Mouse (Mus musculus) neural tube, embryonic 12.5 days (tissue): ENCODE results near the gene Wnt7b. TPM values are rescaled to one million over a fixed set of nuclear protein-coding genes. Genes with fewer than 3 reads are reported as not detected.
A peak's percentile ranks its signal among the peaks of the same experiment; 100 is the strongest.

Experiments used
- ATAC-seq: fragments of 200-750 bp; cut with Nextera tagmentation; 2 replicates; pipeline ENCODE4 v1.8.0; 2017; ENCODE audit warnings: low read depth, mild to moderate bottlenecking, moderate TSS enrichment, moderate library complexity; ENCODE audit not compliant: low FRiP score
- H3K27ac ChIP-seq: fragments of 300-500 bp; sonication (generic); 2 replicates; pipeline ENCODE4 v1.5.1; 2016
- H3K27me3 ChIP-seq: fragments of 300-500 bp; sonication (generic); replicated peaks from 2 replicates; pipeline ENCODE4 v1.6.1; 2016; ENCODE audit warnings: mild to moderate bottlenecking
- H3K36me3 ChIP-seq: fragments of 300-500 bp; sonication (generic); 2 replicates; pipeline ENCODE4 v1.6.1; 2016; ENCODE audit warnings: mild to moderate bottlenecking
- H3K4me1 ChIP-seq: fragments of 300-500 bp; sonication (generic); 2 replicates; pipeline ENCODE4 v1.6.1; 2016
- H3K4me2 ChIP-seq: fragments of 300-500 bp; sonication (generic); replicated peaks from 2 replicates; pipeline ENCODE4 v1.6.1; 2016; ENCODE audit warnings: mild to moderate bottlenecking
- H3K4me3 ChIP-seq: fragments of 300-500 bp; sonication (generic); 2 replicates; pipeline ENCODE4 v1.5.1; 2016
- H3K9ac ChIP-seq: fragments of 300-500 bp; sonication (generic); 2 replicates; pipeline ENCODE4 v1.6.1; 2016; ENCODE audit warnings: mild to moderate bottlenecking
- H3K9me3 ChIP-seq: fragments of 300-500 bp; sonication (generic); 2 replicates; pipeline ENCODE4 v1.6.1; 2016; ENCODE audit warnings: mild to moderate bottlenecking
- WGBS: fragments of 180-500 bp; shearing (Covaris S2); methylation state at CpG from one replicate; pipeline ENCODE4 v1.1.7; 2016; 5-methylcytosine and 5-hydroxymethylcytosine counted together
- polyA plus RNA-seq: library from polyadenylated mRNA; unstranded; fragments of >200 nt; fragmentation: Nextera tagmentation; extraction: Ambion mirVana; gene quantifications from 2 replicates; pipeline ENCODE4 v1.2.1, GENCODE M21; 2016

Gene Wnt7b
- polyA plus RNA-seq, 1 experiment from 2014 or later: 90.3 TPM

DNA sequence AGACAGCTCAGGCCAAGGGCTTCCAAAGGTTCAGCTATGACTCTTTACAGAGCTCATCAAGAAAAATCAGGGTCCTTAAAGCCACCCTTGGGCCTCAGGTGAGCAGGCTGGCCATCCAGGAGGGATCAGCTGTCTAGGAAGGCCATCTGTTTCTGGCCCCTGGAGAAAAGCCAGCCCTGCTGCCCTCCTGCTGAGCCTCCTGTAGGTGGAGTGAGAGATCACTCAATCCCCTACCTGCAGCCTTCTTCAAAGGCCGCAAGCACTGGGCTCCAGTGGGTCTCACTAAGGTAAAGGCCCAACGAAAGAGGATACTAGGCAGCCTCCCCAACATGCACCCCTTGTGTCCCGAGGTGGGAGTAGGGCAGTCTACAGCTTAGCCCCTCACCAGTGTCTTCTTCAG lies 50.2 kb downstream of the Wnt7b start:
- H3K9ac ChIP-seq: no peak overlapping the region
- H3K27me3 ChIP-seq: 0 out of 2 replicates have a peak, but pooled peaks cover under 1% of the 10 kb centered on the region
- ATAC-seq: no peak
- peaks cover 23% of the 10 kb centered on the region; the same call in 1 of the 2 replicates for H3K36me3 ChIP-seq
- H3K4me3 ChIP-seq: no peak overlapping the region
- H3K4me2 ChIP-seq: no peak overlapping the region
- no peaks in the 10 kb centered on the region for H3K9me3 ChIP-seq
- no peak overlapping the region for H3K27ac ChIP-seq
- no peaks in the 10 kb centered on the region for H3K4me1 ChIP-seq
- 78% methylated on average over 3 of the region's 3 CpGs for WGBS

GRCm38 (mm10) chr15:85529911-85530310 lies 52.4 kb downstream of the Wnt7b start:
- WGBS: 78% methylated on average over 3 of the region's 3 CpGs
- no peaks in the 10 kb centered on the region for H3K27me3 ChIP-seq
- H3K27ac ChIP-seq: no peak overlapping the region
- H3K4me2 ChIP-seq: no peak overlapping the region
- no peak overlapping the region for H3K9ac ChIP-seq
- H3K36me3 ChIP-seq: peaks cover 7% of the 10 kb centered on the region; the same call in 1 of the 2 replicates
- H3K9me3 ChIP-seq: no peaks in the 10 kb centered on the region
- no peak overlapping the region for H3K4me3 ChIP-seq
- no peak for ATAC-seq
- H3K4me1 ChIP-seq: 0 out of 2 replicates have a peak, but pooled peaks cover 6% of the 10 kb centered on the region

DNA sequence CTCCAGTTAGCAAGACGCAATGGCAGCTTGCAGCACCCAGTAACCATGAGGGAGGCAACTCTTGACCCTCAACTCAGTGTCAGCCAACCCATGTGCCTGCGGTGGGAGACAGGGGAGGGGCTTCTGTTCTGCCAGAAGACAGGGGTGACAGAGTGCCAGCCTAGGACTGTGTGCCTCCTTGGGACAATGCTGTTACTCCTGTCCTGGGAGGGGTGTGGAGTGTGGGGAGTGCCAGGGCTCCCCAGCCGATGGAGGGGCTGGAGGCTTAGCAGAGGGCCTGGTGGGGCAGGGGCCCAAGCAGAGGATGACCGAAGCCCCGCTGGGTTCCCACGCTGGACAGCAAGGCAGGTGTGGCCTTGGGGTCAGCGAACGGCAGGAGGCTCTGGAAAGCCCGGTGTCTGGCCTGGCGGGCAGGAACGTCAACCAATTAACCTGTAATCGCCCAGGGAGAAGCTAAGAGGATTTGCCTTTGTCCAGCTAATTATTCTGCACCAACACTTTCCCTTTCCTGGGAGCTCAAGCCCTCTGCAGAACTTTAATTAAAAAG lies 57.8 kb downstream of the Wnt7b start:
- H3K9me3 ChIP-seq: no peaks in the 10 kb centered on the region
- no peak overlapping the region for H3K4me3 ChIP-seq
- H3K27me3 ChIP-seq: no peaks in the 10 kb centered on the region
- H3K4me2 ChIP-seq: no peak overlapping the region; the same call in 1 of the 2 replicates
- no peak for ATAC-seq
- peaks cover 24% of the 10 kb centered on the region for H3K4me1 ChIP-seq
- no peaks in the 10 kb centered on the region for H3K36me3 ChIP-seq
- 24% methylated on average over 12 of the region's 12 CpGs for WGBS
- no peak overlapping the region for H3K27ac ChIP-seq
- no peak overlapping the region for H3K9ac ChIP-seq

DNA sequence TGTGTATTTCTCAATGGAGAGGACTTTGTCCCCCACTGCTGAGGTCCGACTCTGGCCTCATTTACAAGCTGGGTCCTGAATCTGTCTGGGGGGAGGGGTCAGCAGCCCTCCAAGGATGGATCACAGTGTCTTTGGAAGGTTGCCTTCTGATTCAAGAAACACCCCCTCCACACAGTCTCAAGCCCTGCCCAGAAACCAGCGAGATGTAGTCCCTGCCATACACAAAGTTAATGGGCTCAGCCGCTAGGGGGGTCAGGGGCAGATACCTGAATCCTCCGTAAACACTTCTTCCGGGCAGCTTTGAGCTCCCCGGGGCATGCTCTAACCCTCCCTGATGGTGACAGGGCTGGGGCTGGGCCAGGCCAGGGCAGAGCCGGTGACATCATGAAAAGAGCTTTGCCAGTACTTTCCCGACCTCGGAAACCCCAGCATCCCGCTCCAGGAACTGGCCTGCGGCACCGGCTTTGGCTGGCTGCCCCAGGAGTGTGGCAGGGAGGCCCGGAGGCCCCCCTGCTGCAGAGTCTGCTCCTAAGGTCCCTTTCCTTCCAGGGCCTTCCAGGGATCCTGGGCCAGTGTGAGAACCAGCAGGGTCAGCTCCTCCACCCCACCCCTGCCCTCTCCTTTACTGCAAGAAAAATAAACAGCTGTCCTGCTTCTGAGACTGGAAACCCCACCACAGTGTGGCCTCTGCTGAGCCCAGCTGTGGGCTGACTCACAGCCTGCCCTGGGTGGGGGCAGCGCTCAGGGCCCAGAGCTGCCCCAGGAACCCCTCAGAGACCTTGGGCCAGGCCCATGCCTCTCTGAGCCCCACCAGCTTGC lies 58.9 kb downstream of the Wnt7b start:
- Histone ChIP-seq H3K4me1 (peaks cover 24% of the 10 kb centered on the region), H3K4me2 (peak overlapping the region; percentile 27; the same call in 1 of the 2 replicates), H3K9ac (0 out of 2 replicates have a peak overlapping the region, but pooled peaks have one; percentile 29), H3K27ac (no peak overlapping the region), H3K4me3 (no peak overlapping the region), H3K9me3 (no peaks in the 10 kb centered on the region), H3K36me3 (no peaks in the 10 kb centered on the region), H3K27me3 (no peaks in the 10 kb centered on the region)
- no peak for ATAC-seq
- 17% methylated on average over 14 of the region's 14 CpGs for WGBS

- peaks cover 15% of the 10 kb centered on the region for H3K4me1 ChIP-seq
- H3K9me3 ChIP-seq: no peaks in the 10 kb centered on the region
- WGBS: 60% methylated on average over 4 of the region's 4 CpGs
- H3K36me3 ChIP-seq: no peaks in the 10 kb centered on the region
- H3K4me3 ChIP-seq: no peak overlapping the region
- no peak overlapping the region for H3K27ac ChIP-seq
- ATAC-seq: no peak
- H3K4me2 ChIP-seq: no peak overlapping the region
- H3K9ac ChIP-seq: no peak overlapping the region
- H3K27me3 ChIP-seq: no peaks in the 10 kb centered on the region
These were observed 62.8 kb downstream of the Wnt7b start for GRCm38 (mm10) chr15:85519438-85519837.

DNA sequence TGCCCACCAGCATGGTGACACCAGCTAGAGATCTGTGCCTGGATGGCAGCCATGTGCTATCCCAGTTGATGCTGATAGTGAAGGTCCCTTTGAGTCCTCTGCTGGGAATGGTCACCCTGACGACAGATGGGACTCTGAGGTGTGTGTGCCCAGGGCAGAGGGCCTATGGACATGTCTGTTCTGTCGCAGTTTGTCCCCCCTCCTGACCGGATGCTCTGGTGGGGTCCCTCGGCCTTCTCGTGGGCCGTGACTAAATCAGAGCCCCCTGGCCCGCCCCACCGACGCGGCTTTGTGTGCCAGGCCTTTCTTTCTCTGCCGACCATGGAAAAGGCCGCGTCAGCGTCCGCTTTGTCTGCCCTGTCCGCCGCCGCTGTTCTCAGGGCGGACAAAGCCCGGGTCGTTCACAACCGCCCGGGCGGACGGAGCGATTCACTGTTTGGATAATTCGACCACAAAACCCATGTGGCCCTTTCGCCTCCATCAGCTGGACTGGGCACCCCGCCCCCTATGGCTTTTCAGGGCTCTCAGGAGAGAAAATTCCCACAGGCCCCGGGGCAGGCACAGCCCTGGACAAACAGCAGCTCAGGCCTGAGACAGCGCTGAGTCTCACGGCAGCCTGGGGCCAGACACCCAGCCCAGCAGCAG lies 74.8 kb downstream of the Wnt7b start:
- H3K9ac ChIP-seq: peak overlapping the region; percentile 27; the same call in 1 of the 2 replicates
- H3K27ac ChIP-seq: peak overlapping the region; percentile 38
- no peaks in the 10 kb centered on the region for H3K36me3 ChIP-seq
- peaks cover 38% of the 10 kb centered on the region for H3K4me1 ChIP-seq
- 25% methylated on average over 32 of the region's 32 CpGs for WGBS
- peak overlapping the region; percentile 26; the same call in 1 of the 2 replicates for H3K4me2 ChIP-seq
- H3K9me3 ChIP-seq: no peaks in the 10 kb centered on the region
- no peak overlapping the region for H3K4me3 ChIP-seq
- peak; percentile 46 for ATAC-seq
- no peaks in the 10 kb centered on the region for H3K27me3 ChIP-seq

- H3K4me2 ChIP-seq: no peak overlapping the region
- no peaks in the 10 kb centered on the region for H3K27me3 ChIP-seq
- WGBS: 73% methylated on average over 1 of the region's 1 CpGs
- H3K27ac ChIP-seq: no peak overlapping the region
- H3K9ac ChIP-seq: no peak overlapping the region
- no peaks in the 10 kb centered on the region for H3K36me3 ChIP-seq
- H3K9me3 ChIP-seq: no peaks in the 10 kb centered on the region
- no peak overlapping the region for H3K4me3 ChIP-seq
- ATAC-seq: no peak
- peaks cover 38% of the 10 kb centered on the region for H3K4me1 ChIP-seq
These were observed 75.6 kb downstream of the Wnt7b start for GRCm38 (mm10) chr15:85506680-85507079.

- WGBS: 36% methylated on average over 14 of the region's 14 CpGs
- Histone ChIP-seq H3K9ac (no peak overlapping the region), H3K4me1 (peaks cover 38% of the 10 kb centered on the region), H3K4me3 (no peak overlapping the region), H3K27me3 (no peaks in the 10 kb centered on the region), H3K4me2 (0 out of 2 replicates have a peak overlapping the region, but pooled peaks have one; percentile 12), H3K9me3 (no peaks in the 10 kb centered on the region), H3K27ac (no peak overlapping the region), H3K36me3 (no peaks in the 10 kb centered on the region)
- no peak for ATAC-seq
These were observed 77.0 kb downstream of the Wnt7b start for GRCm38 (mm10) chr15:85505118-85505925.

DNA sequence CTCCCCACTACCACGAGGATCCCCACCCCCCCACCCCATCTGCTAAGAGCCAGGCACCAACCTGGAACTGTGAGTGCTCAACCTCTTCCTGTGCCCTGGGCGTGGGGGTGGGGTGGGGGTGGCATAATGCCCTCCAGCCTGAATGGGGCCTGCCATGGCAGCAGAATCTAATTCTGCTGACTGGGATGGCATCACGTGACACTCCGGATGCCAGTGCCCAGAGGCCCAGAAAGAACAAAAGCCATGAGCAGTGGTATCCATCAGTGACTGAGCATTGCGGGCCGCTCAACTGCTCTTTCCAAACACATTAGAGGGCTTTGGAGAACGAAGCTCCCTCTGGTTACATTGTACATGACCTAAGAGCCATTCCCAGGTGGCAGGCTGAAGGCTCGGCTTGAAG lies 79.1 kb downstream of the Wnt7b start, which contains the start of gene 7530416G11Rik:
Gene 7530416G11Rik, minus strand, starts transcription at position 101 of the 400 bp plus-strand sequence.
- no peak within 1 kb of the TSS for H3K4me3 ChIP-seq
- no peak within 1 kb of the TSS for H3K4me2 ChIP-seq
- no peaks in the 10 kb centered on the region for H3K36me3 ChIP-seq
- ATAC-seq: no peak
- H3K27ac ChIP-seq: no peak within 1 kb of the TSS
- no peaks in the 10 kb centered on the region for H3K27me3 ChIP-seq
- H3K9me3 ChIP-seq: no peaks in the 10 kb centered on the region
- H3K4me1 ChIP-seq: peaks cover 39% of the 10 kb centered on the region
- no peak within 1 kb of the TSS for H3K9ac ChIP-seq
- WGBS: 84% methylated on average over 8 of the region's 8 CpGs

DNA sequence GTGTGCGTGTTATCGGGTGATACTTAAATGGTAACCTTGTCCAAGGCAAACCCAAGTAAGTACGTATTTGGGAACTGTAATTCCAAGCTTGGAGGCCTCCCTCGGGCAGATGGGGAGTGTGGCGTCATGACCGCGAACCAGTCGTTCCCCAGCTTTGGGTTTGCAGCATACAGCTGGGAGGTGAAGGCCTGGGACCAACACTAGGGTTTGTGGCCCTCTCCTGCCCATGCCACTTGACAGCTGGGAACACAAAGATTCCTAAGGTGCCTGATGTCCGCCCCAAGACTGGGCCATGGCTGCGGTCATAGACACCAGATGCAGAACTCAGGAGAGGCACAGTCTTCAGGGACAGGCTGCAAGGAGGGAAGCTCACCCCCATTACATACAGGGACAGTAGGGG lies 82.0 kb downstream of the Wnt7b start:
- Histone ChIP-seq H3K9me3 (no peaks in the 10 kb centered on the region), H3K4me1 (peaks cover 19% of the 10 kb centered on the region), H3K4me2 (no peak overlapping the region), H3K4me3 (no peak overlapping the region), H3K27me3 (no peaks in the 10 kb centered on the region), H3K9ac (no peak overlapping the region), H3K36me3 (no peaks in the 10 kb centered on the region), H3K27ac (no peak overlapping the region)
- ATAC-seq: no peak
- 83% methylated on average over 10 of the region's 10 CpGs for WGBS

GRCm38 (mm10) chr15:85497981-85498475 lies 84.2 kb downstream of the Wnt7b start:
- Histone ChIP-seq H3K4me2 (peak overlapping the region; percentile 36), H3K4me3 (no peak overlapping the region), H3K36me3 (no peaks in the 10 kb centered on the region), H3K9me3 (no peaks in the 10 kb centered on the region), H3K27ac (peak overlapping the region; percentile 53; the same call in 1 of the 2 replicates), H3K9ac (no peak overlapping the region), H3K27me3 (no peaks in the 10 kb centered on the region), H3K4me1 (peaks cover 32% of the 10 kb centered on the region)
- ATAC-seq: peak; percentile 82
- 18% methylated on average over 10 of the region's 10 CpGs for WGBS
